Mouse (Mus musculus): ENCODE measurements around the gene Dntt. TPM values are rescaled to one million over a fixed set of nuclear protein-coding genes. Genes with fewer than 3 reads are reported as not detected.

Gene Dntt
- polyA plus RNA-seq, 1 experiment from 2014 or later: not detected

Other genes starting within 250 kb of the Dntt start
- gene Ccnj, start 198.0 kb upstream of the Dntt start, polyA plus RNA-seq (2016; fragmentation: Nextera tagmentation; extraction: Ambion mirVana): 38.7 and 40.5 TPM in 2 replicates
- 13.3 and 13.4 TPM in 2 replicates for gene Zfp518a, start 134.6 kb upstream of the Dntt start, polyA plus RNA-seq (2016; fragmentation: Nextera tagmentation; extraction: Ambion mirVana)
- gene Blnk, start 34.7 kb upstream of the Dntt start, polyA plus RNA-seq (2016; fragmentation: Nextera tagmentation; extraction: Ambion mirVana): 0.09 and 0.59 TPM in 2 replicates
- gene Opalin, start 47.8 kb downstream of the Dntt start, polyA plus RNA-seq (2016; fragmentation: Nextera tagmentation; extraction: Ambion mirVana): not detected in 2 replicates
- gene Tll2, start 177.6 kb downstream of the Dntt start, polyA plus RNA-seq (2016; fragmentation: Nextera tagmentation; extraction: Ambion mirVana): 0.10 and 0.26 TPM in 2 replicates
- 95.9 and 96.9 TPM in 2 replicates for gene Tm9sf3, start 234.7 kb downstream of the Dntt start, polyA plus RNA-seq (2016; fragmentation: Nextera tagmentation; extraction: Ambion mirVana)

Measured in embryonic facial prominence, embryonic 10.5 days (tissue).